Mouse (Mus musculus) cortical plate, adult 2 months (tissue): Measurements from ENCODE around the gene Wfdc6b.

ENCODE experiments used
- CTCF ChIP-seq: fragments of 200-500 bp; IDR thresholded peaks from 2 replicates; pipeline ENCODE4 v1.5.1; 2011; ENCODE audit warnings: mild to moderate bottlenecking, control low read depth, low read length; ENCODE audit not compliant: insufficient read depth; ENCODE audit errors: extremely low read depth
- POLR2A ChIP-seq: fragments of 200-500 bp; IDR thresholded peaks from 2 replicates; pipeline ENCODE4 v1.6.1; 2011; ENCODE audit warnings: mild to moderate bottlenecking, low read length, control low read depth; ENCODE audit not compliant: insufficient read depth; ENCODE audit errors: extremely low read depth

- TF ChIP-seq CTCF (no peak), POLR2A (no peak)
Observed at GRCm38 (mm10) chr2:164641881-164642673, 28.8 kb downstream of the Wfdc6b start.
